Mouse (Mus musculus): ENCODE results near the gene Fbxo7. TPM values are rescaled to one million over a fixed set of nuclear protein-coding genes. Genes with fewer than 3 reads are reported as not detected.

Gene Fbxo7
- polyA plus RNA-seq, 1 experiment = 7.1 TPM

- Histone ChIP-seq H3K4me1 (peaks cover 13% of the 10 kb centered on the region), H3K36me3 (replicated peaks; ENCODE audit: low read length) (no peaks in the 10 kb centered on the region), H3K4me3 (replicated peaks) (no peak overlapping the region), H3K27me3 (replicated peaks) (peaks cover 4% of the 10 kb centered on the region), H3K9me3 (peaks cover 35% of the 10 kb centered on the region)
- TF ChIP-seq FLI1 (IDR thresholded peaks at IDR 0.05; ENCODE audit: low read length) (no peak), GATA1 (IDR thresholded peaks at IDR 0.05; ENCODE audit: borderline replicate concordance, low read length) (no peak)
These were observed 78.6 kb downstream of the Fbxo7 start for GRCm38 (mm10) chr10:86100281-86100851.

Other genes with a start within 250 kb of the Fbxo7 start
- gene Pwp1, start 192.5 kb upstream of the Fbxo7 start, polyA plus RNA-seq (2012; ENCODE audit: insufficient read depth, low replicate concordance) = 6.6 TPM in 1 of 2 replicates, not detected in the other
- gene Prdm4, start 104.8 kb upstream of the Fbxo7 start, polyA plus RNA-seq (2012; ENCODE audit: insufficient read depth, low replicate concordance) = 1.4 and 2.2 TPM in 2 replicates
- not detected in 2 replicates for gene Ascl4, start 94.3 kb upstream of the Fbxo7 start, polyA plus RNA-seq (2012; ENCODE audit: insufficient read depth, low replicate concordance)
- 4.5 and 31.1 TPM in 2 replicates for gene Rtcb, start 64.1 kb upstream of the Fbxo7 start, polyA plus RNA-seq (2012; ENCODE audit: insufficient read depth, low replicate concordance)
- not detected in 2 replicates for gene Bpifc, start 10.1 kb upstream of the Fbxo7 start, polyA plus RNA-seq (2012; ENCODE audit: insufficient read depth, low replicate concordance)

Data from megakaryocyte, embryonic 14.5 days (primary cell).